ENCODE assay signal across 14 mouse cellular contexts in the genomic region with DNA sequence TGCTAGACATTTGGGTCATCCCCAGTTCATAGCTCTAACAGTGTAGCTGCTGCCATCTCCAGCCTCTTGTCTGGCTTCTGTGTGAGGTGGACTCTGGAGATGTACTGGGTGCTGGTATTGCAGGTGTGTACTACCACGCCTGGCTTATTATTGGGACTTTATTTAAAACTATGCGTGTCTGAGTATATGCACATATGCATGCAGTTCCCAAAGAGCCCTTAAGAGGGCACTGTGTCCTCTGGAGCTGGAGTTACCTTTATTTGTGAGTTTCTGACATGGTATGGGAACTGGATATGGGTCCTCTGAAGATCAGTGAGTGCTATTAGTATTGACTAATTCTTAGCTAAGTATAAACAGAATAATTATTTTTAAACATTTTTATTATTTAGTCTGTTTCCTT. TPM values are rescaled to one million over a fixed set of nuclear protein-coding genes. Genes with fewer than 3 reads are reported as not detected.
DNase-seq lines count a peak whose midpoint lies in the region; ATAC-seq and TF ChIP-seq lines count a peak whose summit lies in the region.
"Had no signal": no experiment of that assay in that cellular context is flagged by ENCODE, and none has a peak within 500 bp of the region (broad histone marks: within the 10 kb centered on the region; RNA-seq: fewer than 3 reads in every experiment).

No protein-coding gene starts in this region.

- no peaks in the 10 kb centered on the region for H3K9me3 ChIP-seq in hindbrain, postnatal 0 days (ENCODE audit: low read length)
- no peaks in the 10 kb centered on the region for H3K9me3 ChIP-seq in hindbrain, embryonic 10.5 days
- H3K9me3 ChIP-seq in midbrain, postnatal 0 days (ENCODE audit: low read length), result no peaks in the 10 kb centered on the region
- H3K9me3 ChIP-seq in midbrain, embryonic 10.5 days (replicated peaks), result 0 out of 2 replicates have a peak, but pooled peaks cover 3% of the 10 kb centered on the region
- H3K9me3 ChIP-seq: embryonic facial prominence, embryonic 12.5 days had no signal

- H3K27ac ChIP-seq in hindbrain, postnatal 0 days, result no peak overlapping the region
- H3K27ac ChIP-seq in hindbrain, embryonic 10.5 days, result no peak overlapping the region
- no peak overlapping the region for H3K27ac ChIP-seq in midbrain, postnatal 0 days (ENCODE audit: low read depth, low read length)
- no peak overlapping the region for H3K27ac ChIP-seq in midbrain, embryonic 10.5 days (replicated peaks)
- H3K27ac ChIP-seq: embryonic facial prominence, embryonic 12.5 days; hindbrain, embryonic 14.5 days had no signal

- H3K27me3 ChIP-seq in hindbrain, postnatal 0 days (ENCODE audit: insufficient read depth, low read length), result no peaks in the 10 kb centered on the region
- no peaks in the 10 kb centered on the region for H3K27me3 ChIP-seq in hindbrain, embryonic 10.5 days (ENCODE audit: insufficient read depth, poor library complexity, severe bottlenecking)
- H3K27me3 ChIP-seq in midbrain, postnatal 0 days (ENCODE audit: insufficient read depth, low read length), result no peaks in the 10 kb centered on the region
- no peaks in the 10 kb centered on the region for H3K27me3 ChIP-seq in midbrain, embryonic 10.5 days (ENCODE audit: low read depth, poor library complexity, severe bottlenecking)
- H3K27me3 ChIP-seq: embryonic facial prominence, embryonic 12.5 days had no signal

- no peaks in the 10 kb centered on the region for H3K36me3 ChIP-seq in hindbrain, postnatal 0 days (ENCODE audit: insufficient read depth, low read length)
- H3K36me3 ChIP-seq in hindbrain, embryonic 10.5 days, result no peaks in the 10 kb centered on the region; the same call in 1 of the 2 replicates
- no peaks in the 10 kb centered on the region for H3K36me3 ChIP-seq in midbrain, postnatal 0 days (ENCODE audit: insufficient read depth, low read length)
- no peaks in the 10 kb centered on the region for H3K36me3 ChIP-seq in midbrain, embryonic 10.5 days
- H3K36me3 ChIP-seq: embryonic facial prominence, embryonic 12.5 days had no signal

- peak; percentile 26; the same call in 1 of the 2 replicates for TF ChIP-seq CTCF in hindbrain, postnatal 0 days (IDR thresholded peaks at IDR 0.05; ENCODE audit: low read depth)
- TF ChIP-seq CTCF in midbrain, postnatal 0 days (IDR thresholded peaks at IDR 0.05), result peak; percentile 47

- ATAC-seq in hindbrain, postnatal 0 days, result no peak
- no peak for ATAC-seq in midbrain, postnatal 0 days (ENCODE audit: low FRiP score)
- ATAC-seq in common myeloid progenitor, adult 5-6 weeks (replicated peaks; ENCODE audit: low read depth, poor library complexity, severe bottlenecking), result 0 out of 2 replicates have a peak, but pooled peaks have one; percentile 32

- WGBS in hindbrain, postnatal 0 days, result 96% methylated on average over 2 of the region's 2 CpGs
- 93% methylated on average over 2 of the region's 2 CpGs for WGBS in hindbrain, embryonic 10.5 days
- 97% methylated on average over 2 of the region's 2 CpGs for WGBS in midbrain, postnatal 0 days
- WGBS in midbrain, embryonic 10.5 days, result 93% methylated on average over 2 of the region's 2 CpGs

- no peak for DNase-seq in hindbrain, postnatal 0 days (ENCODE audit: low spot score)
- no peak for DNase-seq in hindbrain, embryonic 10.5 days (ENCODE audit: low spot score)
- DNase-seq in midbrain, postnatal 0 days (ENCODE audit: low spot score), result no peak
- DNase-seq in midbrain, embryonic 10.5 days (ENCODE audit: low spot score), result no peak
- no peak for DNase-seq in thymus, postnatal 10 days (ENCODE audit: low spot score in 2 of 2)
- no peak for DNase-seq in kidney, postnatal 36 days
- DNase-seq: adrenal gland, adult 8-10 months; cerebellum, adult 18-20 months; kidney, adult 8-10 months; retina, postnatal 1 day; spleen, adult 18-20 months had no signal

- no peak overlapping the region for H3K4me3 ChIP-seq in hindbrain, postnatal 0 days (ENCODE audit: low read length)
- H3K4me3 ChIP-seq in hindbrain, embryonic 10.5 days, result no peak overlapping the region
- H3K4me3 ChIP-seq in midbrain, postnatal 0 days (ENCODE audit: low read depth, low read length), result no peak overlapping the region
- no peak overlapping the region for H3K4me3 ChIP-seq in midbrain, embryonic 10.5 days
- H3K4me3 ChIP-seq: embryonic facial prominence, embryonic 12.5 days had no signal

- H3K4me2 ChIP-seq in hindbrain, postnatal 0 days (ENCODE audit: low read depth, low read length), result no peak overlapping the region
- H3K4me2 ChIP-seq in midbrain, postnatal 0 days (ENCODE audit: low read depth, low read length, poor library complexity, severe bottlenecking), result no peak overlapping the region
- H3K4me2 ChIP-seq: embryonic facial prominence, embryonic 12.5 days; hindbrain, embryonic 14.5 days had no signal

- H3K4me1 ChIP-seq in hindbrain, postnatal 0 days (ENCODE audit: insufficient read depth, low read length), result no peaks in the 10 kb centered on the region
- H3K4me1 ChIP-seq in hindbrain, embryonic 10.5 days (replicated peaks), result 0 out of 2 replicates have a peak, but pooled peaks cover 7% of the 10 kb centered on the region
- no peaks in the 10 kb centered on the region for H3K4me1 ChIP-seq in midbrain, postnatal 0 days (ENCODE audit: insufficient read depth, low read length)
- peaks cover 12% of the 10 kb centered on the region for H3K4me1 ChIP-seq in midbrain, embryonic 10.5 days

- H3K9ac ChIP-seq in hindbrain, postnatal 0 days (replicated peaks; ENCODE audit: low read length), result no peak overlapping the region
- H3K9ac ChIP-seq in midbrain, postnatal 0 days (replicated peaks; ENCODE audit: low read length, poor library complexity, severe bottlenecking), result no peak overlapping the region
- H3K9ac ChIP-seq: embryonic facial prominence, embryonic 12.5 days; hindbrain, embryonic 14.5 days had no signal

RNA-seq across cellular contexts. Expression of a gene that starts 9.6 kb away (rescaled TPM):
- 2.2 and 5.5 TPM in 2 replicates for total RNA-seq in hindbrain, postnatal 0 days (2014; rRNA removed)
- 2.3 and 2.7 TPM in 2 replicates for polyA plus RNA-seq in hindbrain, postnatal 0 days (2015; fragmentation: Nextera tagmentation; extraction: Ambion mirVana)
- polyA plus RNA-seq in hindbrain, embryonic 10.5 days (2016; fragmentation: Nextera tagmentation; extraction: Ambion mirVana), result 11.2 and 16.3 TPM in 2 replicates
- total RNA-seq in midbrain, postnatal 0 days (2014; rRNA removed), result 4.2 and 4.6 TPM in 2 replicates
- 0.72 and 1.2 TPM in 2 replicates for polyA plus RNA-seq in midbrain, postnatal 0 days (2015; fragmentation: Nextera tagmentation; extraction: Ambion mirVana)
- polyA plus RNA-seq in midbrain, embryonic 10.5 days (2016; fragmentation: Nextera tagmentation; extraction: Ambion mirVana), result 9.5 and 12.6 TPM in 2 replicates
- 1.4 and 2.7 TPM in 2 replicates for total RNA-seq in common myeloid progenitor, adult 5-6 weeks (2017)

RNA-seq across cellular contexts. Expression of a gene that starts 27.8 kb away (rescaled TPM):
- 10.5 and 13.5 TPM in 2 replicates for total RNA-seq in hindbrain, postnatal 0 days (2014; rRNA removed)
- polyA plus RNA-seq in hindbrain, postnatal 0 days (2015; fragmentation: Nextera tagmentation; extraction: Ambion mirVana), result 16.0 and 18.6 TPM in 2 replicates
- polyA plus RNA-seq in hindbrain, embryonic 10.5 days (2016; fragmentation: Nextera tagmentation; extraction: Ambion mirVana), result 21.5 and 26.7 TPM in 2 replicates
- total RNA-seq in midbrain, postnatal 0 days (2014; rRNA removed), result 12.3 and 12.6 TPM in 2 replicates
- polyA plus RNA-seq in midbrain, postnatal 0 days (2015; fragmentation: Nextera tagmentation; extraction: Ambion mirVana), result 12.0 and 13.5 TPM in 2 replicates
- 22.9 and 25.3 TPM in 2 replicates for polyA plus RNA-seq in midbrain, embryonic 10.5 days (2016; fragmentation: Nextera tagmentation; extraction: Ambion mirVana)
- total RNA-seq in common myeloid progenitor, adult 5-6 weeks (2017), result 47.8 and 48.7 TPM in 2 replicates
